In the genomic region with DNA sequence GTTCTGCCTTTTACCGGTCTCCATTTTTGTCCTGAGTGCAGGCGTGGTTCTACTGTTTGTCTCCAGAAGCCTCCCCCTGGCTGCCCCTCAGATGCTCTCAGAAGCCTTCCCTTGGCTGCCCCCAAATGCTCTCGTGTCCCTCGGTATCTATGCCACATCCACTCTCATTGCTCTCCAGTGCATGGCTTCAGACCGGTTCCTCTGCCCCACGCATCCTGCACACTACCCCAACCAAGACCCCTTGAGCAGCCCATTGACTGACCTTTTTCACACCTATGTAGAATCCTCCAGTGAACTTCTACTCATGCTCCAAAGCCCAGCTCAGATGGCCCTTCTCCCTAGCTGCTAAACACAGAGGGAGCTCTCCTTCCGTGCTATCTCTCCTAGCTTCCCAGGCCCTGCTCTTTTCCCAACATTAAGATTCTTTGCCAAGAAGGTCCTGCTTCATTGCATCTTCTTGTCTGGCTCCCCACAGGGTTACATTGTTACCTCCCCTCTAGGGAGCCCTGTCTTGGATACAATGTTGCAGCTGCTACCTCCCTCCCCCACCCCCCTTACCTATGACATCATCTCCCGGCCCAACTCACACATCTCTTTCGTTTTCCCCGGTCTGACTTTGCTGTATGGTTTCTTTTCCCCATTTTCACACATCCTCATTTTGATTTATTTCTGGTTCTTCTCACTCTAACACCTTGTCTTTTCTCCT, we compare ENCODE assay signal across 8 mouse cellular contexts. TPM values are rescaled to one million over a fixed set of nuclear protein-coding genes. Genes with fewer than 3 reads are reported as not detected.
DNase-seq lines count a peak whose midpoint lies in the region; ATAC-seq lines count a peak whose summit lies in the region.

No protein-coding gene starts in this region.

- DNase-seq in heart, adult 18-20 months = peak; percentile 62 to 74
- peak; percentile 42 for DNase-seq in ES-CJ7 (ENCODE audit: low read depth, low spot score)
- no peak for DNase-seq in urinary bladder, postnatal 10 days (ENCODE audit: low spot score)
- DNase-seq in cerebellum, adult 8-10 months = no peak
- no peak for DNase-seq in left cerebral cortex, postnatal 10 days (ENCODE audit: extremely low spot score in 1 of 2, low spot score in 2 of 2)

- intact Hi-C loops in left cerebral cortex, postnatal 10 days (cut with DNase I) = no loop called here

- no peak overlapping the region for H3K4me3 ChIP-seq in heart, embryonic 11.5 days (ENCODE audit: low read depth, low read length)
- no peak overlapping the region for H3K4me3 ChIP-seq in heart, embryonic 14.5 days (ENCODE audit: control insufficient read depth in 1 of 2, insufficient read depth in 1 of 2, low read depth in 1 of 2, low read length in 2 of 2)

- peaks cover 53% of the 10 kb centered on the region for H3K4me1 ChIP-seq in heart, embryonic 11.5 days (ENCODE audit: control insufficient read depth, insufficient read depth, low read length)
- H3K4me1 ChIP-seq in heart, embryonic 14.5 days (ENCODE audit: control insufficient read depth in 2 of 2, insufficient read depth in 2 of 2, low read length in 2 of 2) = peaks cover 54 to 62% of the 10 kb centered on the region in 2 experiments

- no peaks in the 10 kb centered on the region for H3K9me3 ChIP-seq in heart, embryonic 11.5 days (replicated peaks; ENCODE audit: control insufficient read depth, low read length)
- H3K9me3 ChIP-seq in heart, embryonic 14.5 days (ENCODE audit: control insufficient read depth, low read length) = no peaks in the 10 kb centered on the region

- no peak overlapping the region for H3K4me2 ChIP-seq in heart, embryonic 11.5 days
- H3K4me2 ChIP-seq in heart, embryonic 14.5 days (ENCODE audit: low read length) = peak overlapping the region; percentile 30; the same call in 1 of the 2 replicates

- H3K9ac ChIP-seq in heart, embryonic 11.5 days (ENCODE audit: low read depth, low read length) = no peak overlapping the region
- no peak overlapping the region for H3K9ac ChIP-seq in heart, embryonic 14.5 days (ENCODE audit: low read length)

- H3K36me3 ChIP-seq in heart, embryonic 11.5 days (ENCODE audit: control insufficient read depth, insufficient read depth, low read length) = no peaks in the 10 kb centered on the region
- H3K36me3 ChIP-seq in heart, embryonic 14.5 days (ENCODE audit: control insufficient read depth, insufficient read depth, low read length) = 0 out of 2 replicates have a peak, but pooled peaks cover 3% of the 10 kb centered on the region

- 56% methylated on average over 10 of the region's 10 CpGs for WGBS in heart, embryonic 11.5 days (ENCODE audit: insufficient replicate concordance)
- WGBS in heart, embryonic 14.5 days = 60% methylated on average over 10 of the region's 10 CpGs

- no peak for ATAC-seq in heart, embryonic 11.5 days (replicated peaks; ENCODE audit: insufficient number of reproducible peaks, low FRiP score, low TSS enrichment)
- no peak for ATAC-seq in heart, embryonic 14.5 days (ENCODE audit: insufficient number of reproducible peaks, insufficient read depth, low FRiP score, low read depth)
- peak; percentile 67 for ATAC-seq in megakaryocyte, adult 5-6 weeks (ENCODE audit: poor library complexity, severe bottlenecking)

- H3K27me3 ChIP-seq in heart, embryonic 11.5 days (ENCODE audit: control insufficient read depth, insufficient read depth, low read length) = no peaks in the 10 kb centered on the region
- no peaks in the 10 kb centered on the region for H3K27me3 ChIP-seq in heart, embryonic 14.5 days (ENCODE audit: control insufficient read depth, insufficient read depth, low read length)

- H3K27ac ChIP-seq in heart, embryonic 11.5 days (ENCODE audit: low read depth, low read length) = no peak overlapping the region
- H3K27ac ChIP-seq in heart, embryonic 14.5 days (replicated peaks in 1 of 2; ENCODE audit: control insufficient read depth in 1 of 2, insufficient read depth in 1 of 2, low read depth in 2 of 2, low read length in 2 of 2) = peak overlapping the region in 1 of 2 experiments; percentile 63; a peak in 3 of 4 replicates

RNA-seq across cellular contexts. Expression of a gene that starts 9.4 kb away (rescaled TPM):
- 10 to 100 TPM; 37.1 to 38.2 TPM for total RNA-seq in heart, adult 18-20 months (2021)
- 11.6 and 16.9 TPM in 2 replicates for polyA plus RNA-seq in heart, embryonic 11.5 days (2014; fragmentation: Nextera tagmentation; extraction: Ambion mirVana)
- polyA plus RNA-seq in heart, embryonic 14.5 days (2014; fragmentation: Nextera tagmentation; extraction: Ambion mirVana) = 14.6 and 16.8 TPM in 2 replicates
- total RNA-seq in megakaryocyte, adult 5-6 weeks (2015) = 22.6 and 31.3 TPM in 2 replicates
- 13.6 and 20.2 TPM in 2 replicates for total RNA-seq in megakaryocyte, adult 5-6 weeks (2017)
- total RNA-seq in left cerebral cortex, postnatal 10 days (2021) = 100 to 1,000 TPM; 385 to 392 TPM

Comparison
In these comparisons a context has a peak if more than half of its experiments do, and no peak if none do; other contexts are left out.
1. DNase-seq: peak in heart, adult 18-20 months (2 of 2) and ES-CJ7 (single experiment); none in urinary bladder, postnatal 10 days (single experiment), cerebellum, adult 8-10 months (single experiment) and left cerebral cortex, postnatal 10 days (0 of 2).
2. RNA of a gene that starts 9.4 kb away (total RNA-seq): 385 to 392 TPM in left cerebral cortex, postnatal 10 days; 37.1 to 38.2 TPM in heart, adult 18-20 months and 13.6 to 31.3 TPM in megakaryocyte, adult 5-6 weeks; every median in the first group is over 4 times any median in the second.